Mouse (Mus musculus) c-Kit-negative CD71-positive TER-119-positive erythroid progenitor cells, embryonic 14.5 days (primary cell): ENCODE data around the gene Heatr5b.
A peak's percentile ranks its signal among the peaks of the same experiment; 100 is the strongest.

Experiments
- DNase-seq: peaks from one replicate; pipeline ENCODE4 v3.0.0-alpha.2; 2013; ENCODE audit warnings: low read depth, low spot score

Heatr5b gene

GRCm38 (mm10) chr17:78768937-78769336 is 66.2 kb downstream of the Heatr5b start:
- DNase-seq, result no peak

GRCm38 (mm10) chr17:78767546-78767945 is 67.6 kb downstream of the Heatr5b start:
- DNase-seq, result no peak

- no peak for DNase-seq
Observed at GRCm38 (mm10) chr17:78766084-78766483, 69.1 kb downstream of the Heatr5b start.

DNA sequence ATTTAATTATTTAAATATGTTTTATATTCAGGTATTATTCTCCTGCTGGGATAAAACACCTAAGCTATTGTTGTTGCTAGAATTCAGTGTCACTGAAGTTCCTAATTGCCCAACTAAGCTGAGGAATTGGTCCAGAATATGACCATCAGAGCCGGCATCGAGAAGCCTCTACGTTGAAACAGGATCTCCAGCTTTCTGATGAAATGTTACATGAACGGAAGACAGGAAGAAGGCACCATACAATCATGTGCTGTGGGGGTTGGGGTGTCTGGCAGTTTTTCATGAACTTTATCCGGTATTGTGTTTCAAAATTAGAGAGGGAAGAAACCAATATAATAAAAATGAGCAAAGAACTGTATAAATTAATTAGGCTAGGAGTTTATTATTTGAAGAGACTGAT is 71.9 kb downstream of the Heatr5b start:
- DNase-seq, result no peak

DNA sequence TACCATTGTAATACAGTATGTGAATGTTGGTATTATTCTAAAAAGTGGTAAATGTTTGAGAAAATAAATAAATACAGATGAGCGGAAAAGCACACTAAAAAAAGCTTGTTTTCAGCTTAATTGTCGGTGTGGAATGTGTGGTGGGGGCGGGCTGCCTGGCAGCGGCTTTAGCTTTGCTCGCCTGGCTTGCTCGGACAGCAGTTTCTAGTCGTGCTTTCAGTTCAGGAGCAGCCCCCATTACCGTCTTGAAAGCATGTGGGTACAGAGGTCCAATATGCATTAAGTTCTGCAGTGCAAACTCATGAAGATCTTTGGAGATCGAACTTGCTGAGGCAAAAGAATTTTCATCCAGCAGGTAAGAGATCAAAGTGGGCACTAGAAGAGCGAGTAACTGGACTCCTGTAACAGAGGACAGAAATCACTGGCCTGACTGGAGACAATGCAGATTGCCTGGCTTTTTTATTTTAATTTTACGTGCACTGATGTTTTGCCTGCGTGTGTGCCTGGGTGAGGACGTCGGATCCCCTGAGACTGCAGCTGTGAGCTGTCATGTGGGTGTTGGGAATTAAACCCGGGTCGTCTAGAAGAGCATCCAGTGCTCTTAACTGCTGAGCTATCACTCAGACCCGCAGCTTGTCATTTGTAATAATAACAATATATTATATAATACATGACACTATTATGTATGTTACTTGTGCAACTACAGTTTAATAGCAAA is 82.1 kb downstream of the Heatr5b start:
- no peak for DNase-seq

DNA sequence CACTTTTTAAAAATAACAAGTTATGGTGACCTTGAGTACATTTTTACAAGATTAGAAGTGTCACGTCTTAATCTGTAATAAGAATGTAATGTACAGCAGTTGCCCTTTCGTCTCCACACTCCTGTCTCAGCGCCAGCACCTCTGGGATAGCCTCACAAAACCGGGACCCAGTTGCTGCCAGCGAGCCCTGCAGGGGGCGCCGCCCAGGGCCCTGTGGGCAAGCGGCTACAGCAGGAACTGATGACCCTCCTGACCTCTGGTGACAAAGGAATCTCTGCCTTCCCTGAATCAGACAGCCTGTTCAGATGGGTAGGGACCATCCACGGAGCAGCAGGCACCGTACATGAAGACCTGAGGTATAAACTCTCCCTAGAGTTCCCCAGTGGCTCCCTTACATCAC is 83.1 kb downstream of the Heatr5b start:
- no peak for DNase-seq

DNA sequence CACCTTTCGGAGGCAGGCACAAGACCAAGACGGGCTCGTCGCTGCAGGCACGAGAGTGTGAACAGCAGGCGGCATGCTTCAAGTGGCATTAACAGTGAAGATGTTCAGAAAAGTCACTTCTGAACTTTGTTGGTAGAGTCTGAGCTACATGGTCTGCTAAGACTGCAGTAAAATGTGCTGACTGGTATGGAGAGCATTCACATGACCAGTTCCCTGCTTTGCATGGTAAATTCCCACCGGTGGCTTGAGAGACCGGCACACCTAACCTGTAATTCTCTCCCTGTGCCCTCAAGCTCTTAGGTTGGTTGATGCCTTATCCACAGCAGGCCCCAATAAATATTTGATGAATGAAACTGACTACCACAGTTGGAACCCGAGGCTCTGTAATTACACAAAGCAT is 86.7 kb downstream of the Heatr5b start:
- no peak for DNase-seq

DNA sequence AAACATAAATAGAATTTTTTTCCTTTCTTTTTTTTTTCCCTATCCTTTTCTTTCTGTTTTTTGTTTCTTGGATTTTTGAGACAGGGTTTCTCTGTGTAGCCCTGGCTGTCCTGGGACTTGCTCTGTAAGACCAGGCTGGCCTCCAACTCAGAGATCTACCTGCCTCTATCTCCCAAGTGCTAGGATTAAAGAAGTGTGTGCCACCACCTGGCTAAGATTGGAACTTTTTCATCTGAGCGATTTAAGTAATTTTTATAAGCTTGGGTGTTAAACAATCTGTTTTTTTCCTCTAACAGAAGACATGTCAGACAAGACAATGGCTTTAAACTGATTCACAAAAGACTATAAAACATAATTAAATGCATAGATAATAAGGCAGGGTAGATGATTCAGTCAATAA is 96.7 kb downstream of the Heatr5b start:
- no peak for DNase-seq

- no peak for DNase-seq
Observed at GRCm38 (mm10) chr17:78737771-78738170, 97.4 kb downstream of the Heatr5b start.

DNA sequence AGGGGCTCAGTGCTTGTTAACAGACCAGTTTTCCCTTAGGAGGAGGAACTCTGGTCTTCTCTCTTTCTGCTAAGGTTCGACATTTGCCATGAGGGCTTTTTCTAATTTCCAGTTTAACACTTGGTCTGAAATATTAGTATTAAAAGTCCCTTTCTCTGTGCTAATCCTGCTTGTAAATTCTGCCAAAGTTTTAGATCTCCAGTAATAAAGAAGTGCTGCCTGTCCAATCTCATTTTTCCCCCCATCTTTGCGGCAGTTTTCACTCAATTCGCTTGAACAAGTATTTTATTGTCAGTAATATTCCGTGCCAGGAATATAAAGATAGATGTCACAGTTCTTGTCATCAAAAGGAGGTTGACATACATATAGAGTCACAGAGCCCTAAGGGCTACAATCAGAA is 98.1 kb downstream of the Heatr5b start, which contains the start of gene Strn:
Gene Strn, minus strand, starts transcription at position 101 of the 400 bp plus-strand sequence.
- no peak for DNase-seq

GRCm38 (mm10) chr17:78736473-78736988 is 98.6 kb downstream of the Heatr5b start:
- peak; percentile 97 for DNase-seq

- peak; percentile 32 for DNase-seq
Observed at GRCm38 (mm10) chr17:78735731-78736472, 99.3 kb downstream of the Heatr5b start.

DNA sequence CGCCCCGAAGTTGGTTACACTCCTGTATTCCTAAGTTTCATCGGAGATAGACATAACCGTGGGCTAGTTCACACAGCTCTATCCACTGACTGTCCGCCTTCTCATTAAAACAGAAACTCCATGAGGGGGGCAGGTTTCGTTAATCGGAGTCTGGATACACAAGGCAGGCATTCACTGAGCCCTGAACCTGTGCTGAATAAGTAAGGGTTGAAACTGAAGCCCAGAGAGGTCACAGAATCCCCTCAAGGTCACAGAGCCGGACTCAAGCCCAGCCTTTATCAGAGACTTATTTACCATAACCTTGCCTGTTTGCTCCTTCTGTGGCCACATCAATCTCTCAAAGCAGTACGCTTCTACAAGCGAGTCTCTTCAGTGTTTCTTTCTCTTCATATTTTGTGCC is 100.4 kb downstream of the Heatr5b start:
- DNase-seq, result no peak

GRCm38 (mm10) chr17:78732056-78732455 is 103.1 kb downstream of the Heatr5b start:
- DNase-seq, result no peak

GRCm38 (mm10) chr17:78726746-78727449 is 108.3 kb downstream of the Heatr5b start:
- no peak for DNase-seq

DNA sequence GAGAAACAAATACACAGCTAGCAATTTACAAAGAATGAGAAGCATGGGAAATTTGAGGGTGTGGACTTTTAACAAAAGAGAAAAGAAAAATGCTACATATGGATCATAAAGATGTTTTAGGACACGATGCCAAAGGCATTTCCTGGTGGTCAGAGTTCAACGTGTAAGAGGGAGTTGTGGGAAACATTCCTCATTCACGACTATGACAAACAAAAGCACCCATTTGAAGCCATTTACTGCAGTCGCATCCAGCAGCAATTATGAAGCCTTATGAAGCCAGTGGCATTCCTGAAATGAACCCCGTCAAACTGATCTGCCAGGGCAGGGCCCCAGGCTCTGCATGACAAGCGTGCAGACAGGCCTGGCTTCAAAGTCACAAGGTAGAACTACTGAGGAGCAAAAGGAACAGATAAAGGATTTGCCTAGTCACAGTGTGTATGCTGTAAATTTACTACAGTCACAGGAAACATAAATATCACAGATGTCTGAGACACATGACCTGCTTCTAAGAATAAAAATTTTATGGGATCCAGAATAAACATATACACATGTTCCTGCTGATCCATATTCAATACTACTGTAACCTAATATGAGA is 110.6 kb downstream of the Heatr5b start:
- peak; percentile 42 for DNase-seq

- no peak for DNase-seq
Observed at GRCm38 (mm10) chr17:78721690-78722089, 113.5 kb downstream of the Heatr5b start.

DNA sequence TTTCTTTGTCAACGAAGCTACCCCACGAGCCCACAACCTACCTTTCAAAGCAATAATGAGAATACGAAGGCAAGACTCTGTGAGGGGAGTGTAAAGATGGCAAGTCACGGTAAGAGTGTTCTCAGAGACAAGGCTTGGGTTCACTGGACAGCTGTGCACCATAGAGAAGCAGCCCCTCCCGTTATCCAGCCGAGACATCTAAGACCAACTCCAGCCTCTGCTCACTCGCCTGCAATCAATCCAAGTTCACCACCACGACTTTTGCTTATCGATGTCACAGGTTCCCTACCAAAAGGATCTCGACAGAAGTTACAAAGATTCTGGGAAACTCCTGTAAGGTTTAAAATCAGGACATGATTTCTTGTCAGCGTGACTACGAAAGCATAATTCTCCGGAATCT is 116.1 kb downstream of the Heatr5b start:
- DNase-seq, result no peak

GRCm38 (mm10) chr17:78710258-78710657 is 124.9 kb downstream of the Heatr5b start:
- DNase-seq, result no peak

DNA sequence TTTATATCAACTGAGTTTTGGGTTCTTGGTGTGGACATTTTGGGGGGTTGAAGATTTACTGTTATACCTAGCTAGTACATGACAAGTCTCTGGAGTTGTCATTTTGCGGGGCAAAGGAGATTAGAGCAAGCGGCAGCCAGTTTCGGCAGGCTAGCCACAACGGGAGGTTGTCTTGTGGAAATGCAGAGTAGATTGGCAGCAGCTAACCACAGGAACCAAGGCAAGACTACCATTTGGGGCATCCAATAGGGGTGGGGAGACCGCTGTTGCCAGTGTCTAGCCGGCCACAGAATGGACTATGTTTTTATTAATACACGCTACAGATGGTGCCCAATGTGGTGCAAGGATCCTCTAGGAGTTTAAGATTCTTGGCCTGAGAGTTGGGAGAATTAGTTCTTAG is 126.7 kb downstream of the Heatr5b start:
- DNase-seq, result no peak

GRCm38 (mm10) chr17:78702988-78703387 is 132.2 kb downstream of the Heatr5b start:
- DNase-seq, result no peak
